In genomic region chr9:123529392-123530157, GRCm38 (mm10) we compare ENCODE assay signal across 8 mouse cellular contexts. TPM values are rescaled to one million over a fixed set of nuclear protein-coding genes. Genes with fewer than 3 reads are reported as not detected.
DNase-seq lines count a peak whose midpoint lies in the region; ATAC-seq and TF ChIP-seq lines count a peak whose summit lies in the region.

Sacm1l (plus strand) TSS chr9:123529759.

- peak; percentile 99 for ATAC-seq in Patski
- peak; percentile 99 for ATAC-seq in hindbrain, embryonic 13.5 days (ENCODE audit: low FRiP score)

- H3K27ac ChIP-seq in hindbrain, embryonic 13.5 days, result peak within 1 kb of the TSS; percentile 97

- peaks cover 28% of the 10 kb centered on the region for H3K4me1 ChIP-seq in hindbrain, embryonic 13.5 days (replicated peaks)

- in situ Hi-C loops in Patski (cut with MboI; ENCODE audit: low pct_unique_long_range_greater_than_20kb), result loop anchor here (5.0 kb wide), 3 partner anchors 77 to 377 kb away; partner anchors contain the start of gene Clec3b

- DNase-seq in Patski (ENCODE audit: low read depth, low spot score), result peak; percentile 99
- peak; percentile 99 for DNase-seq in cerebellum, postnatal 14 days
- peak; percentile 98 for DNase-seq in frontal cortex, postnatal 14 days (ENCODE audit: low spot score in 2 of 2)
- peak; percentile 93 to 94 for DNase-seq in layer of hippocampus, postnatal 25 days (ENCODE audit: extremely low spot score in 1 of 2, low spot score in 1 of 2)
- DNase-seq in lung, postnatal 25 days (ENCODE audit: low spot score), result peak; percentile 99
- DNase-seq in retina, embryonic 14.5 days (ENCODE audit: low spot score), result peak; percentile 99
- peak; percentile 97 for DNase-seq in thymus, postnatal 4 days

- H3K27me3 ChIP-seq in Patski, result no peaks in the 10 kb centered on the region
- H3K27me3 ChIP-seq in hindbrain, embryonic 13.5 days, result no peaks in the 10 kb centered on the region

- H3K4me2 ChIP-seq in hindbrain, embryonic 13.5 days, result peak within 1 kb of the TSS; percentile 64

- POLR2A ChIA-PET in Patski (lab: Charles Lee), result interaction anchor here (0.6 to 1.6 kb wide), 5 partner anchors 11 to 342 kb away, joined by 3 to 4 read pairs (median 3); no protein-coding TSS in a partner anchor

- under 1% methylated on average over 78 of the region's 79 CpGs for WGBS in hindbrain, embryonic 13.5 days

- CTCF ChIA-PET in Patski (lab: Charles Lee), result interaction anchor here (0.9 to 8.6 kb wide), 5 partner anchors 10 to 79 kb away, joined by 3 to 54 read pairs (median 4); partner anchors contain the start of gene Limd1

- no peaks in the 10 kb centered on the region for H3K9me3 ChIP-seq in hindbrain, embryonic 13.5 days

- H3K36me3 ChIP-seq in hindbrain, embryonic 13.5 days, result no peaks in the 10 kb centered on the region

- H3K9ac ChIP-seq in hindbrain, embryonic 13.5 days, result peak within 1 kb of the TSS; percentile 98

- no peak for TF ChIP-seq CTCF in Patski (IDR thresholded peaks at IDR 0.05)

- H3K4me3 ChIP-seq in hindbrain, embryonic 13.5 days, result peak within 1 kb of the TSS; percentile 99

RNA-seq across cellular contexts. Expression of gene Sacm1l, which starts in this region (rescaled TPM):
- 65.2 TPM for polyA plus RNA-seq in Patski (2021)
- polyA plus RNA-seq in hindbrain, embryonic 13.5 days (2015; fragmentation: Nextera tagmentation; extraction: Ambion mirVana), result 50.4 and 52.4 TPM in 2 replicates
- total RNA-seq in layer of hippocampus, postnatal 25 days (2021), result 10 to 100 TPM; 51.0 to 58.1 TPM

Comparison
In these comparisons a context has a peak if more than half of its experiments do, and no peak if none do; other contexts are left out.
1. Peak in every context shown above with its lines: DNase-seq, ATAC-seq, H3K4me3 ChIP-seq and H3K27ac ChIP-seq.